Mouse (Mus musculus) adrenal gland, postnatal 25 days (tissue): Measurements from ENCODE around the gene Akap7. TPM values are rescaled to one million over a fixed set of nuclear protein-coding genes. Genes with fewer than 3 reads are reported as not detected.

ENCODE experiments used
- DNase-seq: peaks from one replicate; pipeline ENCODE4 v3.0.0; 2021; ENCODE audit warnings: mixed read lengths
- total RNA-seq: library from RNA; stranded (reverse); gene quantifications from 2 replicates; pipeline ENCODE4 v1.2.3, GENCODE M21; 2021

Gene Akap7
- total RNA-seq, 1 experiment from 2014 or later = 86.2 TPM

DNA sequence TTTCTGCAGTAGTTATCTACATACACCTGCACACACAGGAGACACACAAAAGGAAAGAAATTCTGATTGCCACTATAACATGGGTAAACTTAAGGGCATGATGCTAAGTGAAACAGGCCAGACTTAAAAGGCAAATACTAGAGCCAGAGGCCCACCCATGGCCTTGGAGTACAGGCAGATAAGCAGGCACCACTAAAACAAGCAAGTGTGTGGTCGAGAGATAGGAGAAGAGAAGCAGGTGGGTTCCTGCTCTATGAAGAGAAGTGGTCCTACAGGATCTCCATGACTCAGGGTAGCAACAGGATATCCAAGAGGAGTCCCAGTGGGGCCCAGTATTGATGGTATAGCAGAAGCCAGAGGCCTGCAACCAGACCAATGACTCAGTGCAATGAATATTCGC, 54.2 kb downstream of the Akap7 start:
- no peak for DNase-seq

DNA sequence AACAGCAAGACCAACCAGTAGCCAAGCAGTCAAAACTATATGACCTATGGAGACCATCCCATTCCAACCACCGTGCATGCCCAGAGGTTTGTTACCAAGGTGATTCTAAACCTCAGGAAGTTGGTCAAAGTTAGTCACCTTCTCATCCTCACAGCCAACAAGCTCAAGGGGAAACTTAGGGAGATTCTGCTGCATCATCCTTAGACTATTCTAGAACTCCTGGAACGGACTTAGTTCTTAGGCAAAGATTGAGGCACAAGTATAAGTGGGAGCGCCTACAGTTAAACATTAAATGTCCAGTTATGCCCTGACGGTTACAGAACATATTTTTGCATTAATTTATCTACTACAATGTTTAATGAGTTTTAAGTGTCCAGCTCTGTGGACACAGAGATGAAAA, 54.7 kb downstream of the Akap7 start:
- DNase-seq = no peak

DNA sequence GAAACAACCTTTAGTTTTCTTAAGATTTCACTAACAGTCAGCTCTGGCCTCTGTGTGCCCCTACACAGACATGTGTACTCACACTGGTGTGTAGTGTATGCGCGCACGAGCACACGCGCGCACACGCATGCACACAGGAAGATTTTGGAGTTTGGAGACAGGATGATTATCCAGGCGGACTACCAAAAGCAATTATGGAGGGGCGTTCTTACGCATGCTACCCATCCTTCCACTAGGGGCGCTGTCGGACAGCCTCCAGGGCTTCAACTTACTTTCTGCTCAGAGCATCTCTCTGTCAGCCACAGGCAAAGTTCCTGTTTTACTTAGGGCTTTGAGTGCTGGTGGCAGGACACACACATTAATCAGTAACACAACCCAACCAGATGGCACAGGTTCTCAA, 57.6 kb downstream of the Akap7 start:
- DNase-seq = peak; percentile 58

DNA sequence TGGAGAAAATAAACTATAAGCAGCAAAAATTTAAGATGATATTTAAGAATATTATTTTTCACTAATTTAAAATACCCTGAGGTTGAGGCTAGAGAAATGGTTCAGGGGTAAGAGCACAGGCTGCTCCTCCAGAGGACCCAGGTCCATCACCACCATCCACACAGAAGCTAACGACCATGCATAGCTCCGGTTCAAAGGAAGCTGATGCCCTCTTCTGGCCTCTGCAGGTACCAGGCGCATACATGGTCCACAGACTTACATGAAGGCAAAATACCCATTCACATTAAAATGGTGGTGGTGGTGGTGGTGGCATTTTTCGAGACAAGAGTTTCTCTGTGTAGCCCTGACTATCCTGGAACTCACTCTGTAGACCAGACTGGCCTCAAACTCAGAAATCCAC, 61.5 kb downstream of the Akap7 start:
- DNase-seq = no peak

DNA sequence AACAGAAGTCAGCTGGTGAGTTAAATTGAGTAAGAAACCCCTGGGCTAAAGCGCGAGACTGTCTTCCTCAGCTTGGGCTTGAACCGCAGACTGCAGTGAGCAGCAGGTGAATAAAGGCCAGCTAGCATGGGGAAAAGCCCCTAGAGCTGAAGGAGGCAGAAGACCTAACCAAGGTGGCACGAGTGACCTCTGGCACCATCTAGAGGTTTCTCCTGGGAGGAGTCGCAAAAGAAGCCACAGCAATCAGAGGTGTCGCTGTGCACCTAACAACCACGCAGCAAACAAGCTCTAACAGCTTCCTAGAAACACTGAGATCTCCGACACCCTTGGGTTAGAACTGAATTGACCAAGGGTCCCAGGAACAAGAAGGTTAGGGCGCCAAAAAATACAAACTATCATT, 68.5 kb downstream of the Akap7 start:
- peak; percentile 19 for DNase-seq

DNA sequence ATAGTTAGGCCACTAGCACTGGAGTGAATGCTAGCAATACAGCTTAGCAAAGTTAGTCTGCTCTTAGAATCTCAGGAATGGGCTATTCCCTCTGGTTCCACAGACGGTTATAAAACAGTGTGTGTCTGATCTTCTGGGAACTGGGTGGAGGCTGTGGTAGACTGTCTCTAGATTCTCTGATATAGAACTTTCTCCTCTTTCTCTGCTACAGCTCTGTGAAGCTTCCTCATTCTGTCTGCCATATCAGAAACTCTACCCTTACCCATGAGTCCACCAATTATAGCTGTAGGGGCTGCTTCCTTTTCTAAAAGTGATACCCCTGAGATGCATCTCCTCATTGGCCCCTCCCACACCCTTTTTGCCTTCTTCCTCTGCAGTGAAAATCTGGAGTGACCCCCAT, 73.6 kb downstream of the Akap7 start:
- DNase-seq = no peak

DNA sequence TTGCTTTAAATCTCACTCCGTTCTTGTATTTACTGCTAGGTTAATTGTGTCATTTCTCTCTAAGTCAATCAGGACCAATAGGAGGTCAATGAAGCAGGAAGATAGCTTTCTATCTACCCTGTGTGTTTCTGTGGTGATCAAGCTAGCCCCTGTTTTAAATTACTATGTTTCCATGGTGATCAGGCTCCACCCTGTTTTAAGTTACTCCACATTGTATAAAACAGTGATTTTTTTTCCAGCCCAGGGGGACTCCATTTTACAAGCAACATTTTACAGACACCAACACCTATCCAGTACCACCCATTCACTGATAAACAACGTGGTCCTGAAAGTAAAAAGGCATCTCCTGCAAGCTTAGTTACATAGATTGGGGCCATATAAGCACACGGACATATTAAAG, 75.0 kb downstream of the Akap7 start:
- no peak for DNase-seq

DNA sequence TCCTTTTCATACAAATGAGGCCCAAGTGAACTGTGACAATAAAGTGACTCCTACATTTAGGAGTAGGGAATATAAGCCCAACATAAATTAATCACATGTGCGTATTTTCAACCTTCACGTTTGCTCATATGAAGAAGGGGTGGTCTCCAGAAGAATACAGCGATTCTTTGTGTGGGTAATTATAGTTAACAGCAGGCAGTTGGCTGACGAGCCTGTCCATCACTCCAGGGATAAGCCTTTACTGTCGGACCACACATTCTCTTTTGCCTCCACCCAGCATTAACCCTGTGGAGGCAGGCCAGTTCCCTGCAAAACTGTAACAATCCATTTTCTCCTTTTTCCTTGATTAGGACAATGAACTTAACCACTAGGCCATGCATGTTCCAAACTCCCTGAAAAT, 76.3 kb downstream of the Akap7 start:
- no peak for DNase-seq

DNA sequence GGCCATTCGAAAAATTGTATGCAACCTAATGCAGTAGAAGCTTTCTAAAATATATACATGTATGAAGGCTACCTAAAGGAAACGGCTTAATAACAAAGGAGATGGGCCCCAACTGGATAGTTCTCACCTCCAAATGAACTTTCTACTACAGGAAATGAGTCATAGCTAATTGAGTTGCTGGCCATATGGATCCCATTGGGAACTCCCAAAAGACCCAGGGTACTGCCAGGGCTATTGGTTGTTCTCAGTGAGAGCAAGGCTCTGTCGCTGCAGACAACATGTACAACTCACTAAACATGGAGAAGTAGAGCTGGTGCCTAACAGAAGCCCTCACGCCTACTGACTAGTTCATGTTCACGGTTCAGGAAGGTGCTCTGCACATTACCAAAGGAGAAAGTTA, 83.3 kb downstream of the Akap7 start:
- DNase-seq = no peak

DNA sequence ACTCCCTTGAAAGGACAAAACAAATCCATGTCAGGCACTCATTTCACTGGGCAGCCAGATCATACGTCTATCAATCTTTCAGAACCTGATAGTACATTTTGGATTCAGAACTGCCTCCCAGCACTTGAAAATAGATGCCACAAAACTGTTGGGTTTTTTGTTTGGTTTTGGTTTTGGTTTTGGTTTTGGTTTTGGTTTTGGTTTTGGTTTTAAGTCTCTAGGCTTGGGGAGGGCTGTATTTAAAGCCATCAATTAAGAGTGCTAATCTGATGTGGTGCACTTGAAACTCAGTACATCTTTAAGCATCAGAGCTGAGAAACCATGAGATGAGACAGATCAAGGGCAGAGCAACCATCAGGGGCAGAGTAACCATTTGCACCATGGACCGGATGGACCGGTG, 86.9 kb downstream of the Akap7 start:
- no peak for DNase-seq

DNA sequence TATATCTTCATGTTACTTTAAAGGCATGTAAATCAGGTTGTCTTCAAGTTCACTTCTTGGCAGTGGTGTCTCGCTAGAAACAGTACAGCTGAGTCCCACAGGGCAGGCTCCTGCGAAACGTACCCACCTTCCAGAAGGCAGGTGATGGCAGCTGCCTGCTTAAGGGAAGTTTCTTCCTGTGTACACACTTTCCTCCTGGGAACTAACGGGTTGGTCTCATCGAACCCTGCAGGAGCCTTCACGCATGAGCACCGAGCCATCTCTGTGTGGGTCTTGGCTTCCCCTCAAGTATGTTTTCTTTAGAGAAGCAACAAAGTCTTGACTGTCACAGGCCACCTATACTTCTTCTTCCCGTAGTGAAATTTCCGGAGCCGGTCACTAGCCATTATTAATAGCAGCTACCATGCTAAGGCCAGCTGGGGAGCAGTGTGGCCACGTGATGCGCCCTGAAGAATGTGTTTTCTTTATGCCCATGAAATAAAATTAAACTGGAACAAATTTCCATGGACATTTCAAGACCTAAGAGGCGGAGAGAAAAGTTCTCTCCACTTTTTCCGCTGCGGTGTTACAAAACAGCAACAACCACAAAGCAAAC, 87.7 kb downstream of the Akap7 start:
- no peak for DNase-seq

DNA sequence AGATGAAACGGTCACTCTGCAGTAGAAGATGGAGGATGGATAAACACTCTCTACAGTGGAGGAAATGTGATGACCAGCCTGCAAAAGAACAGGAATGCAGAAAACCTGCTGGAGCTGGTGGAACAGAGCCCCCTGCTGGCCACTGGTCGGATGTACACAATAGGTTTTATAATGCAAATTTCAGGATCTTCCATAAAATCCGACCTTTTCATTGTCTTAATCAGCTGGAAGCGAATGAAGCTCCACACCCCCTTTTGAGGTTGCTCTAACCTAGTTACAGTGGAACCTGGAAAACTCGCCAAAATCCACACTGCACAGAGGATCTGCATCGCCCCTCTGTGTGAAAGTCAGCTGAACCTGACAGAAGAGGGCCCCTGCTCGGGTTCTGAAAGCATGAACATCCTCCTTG, 88.4 kb downstream of the Akap7 start:
- DNase-seq = peak; percentile 74

DNA sequence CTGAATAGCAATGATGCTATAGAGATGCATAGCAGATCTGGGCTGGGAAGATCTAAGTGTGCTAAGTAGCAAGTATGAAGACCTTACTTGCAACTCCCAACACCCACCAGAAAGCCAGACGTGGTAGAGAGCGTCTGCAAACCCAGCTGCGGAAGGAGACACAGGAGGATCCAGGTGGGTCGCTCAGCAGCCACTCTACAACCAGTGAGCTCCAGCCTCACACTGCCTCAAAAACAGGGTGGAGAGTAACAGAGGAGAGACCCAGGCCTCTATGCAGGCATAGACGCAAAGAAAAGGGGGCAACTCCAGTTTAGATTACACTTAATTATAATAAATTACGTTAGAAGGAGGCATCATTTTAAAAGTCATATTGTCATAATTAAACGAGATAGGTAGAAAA, 88.9 kb downstream of the Akap7 start:
- no peak for DNase-seq

DNA sequence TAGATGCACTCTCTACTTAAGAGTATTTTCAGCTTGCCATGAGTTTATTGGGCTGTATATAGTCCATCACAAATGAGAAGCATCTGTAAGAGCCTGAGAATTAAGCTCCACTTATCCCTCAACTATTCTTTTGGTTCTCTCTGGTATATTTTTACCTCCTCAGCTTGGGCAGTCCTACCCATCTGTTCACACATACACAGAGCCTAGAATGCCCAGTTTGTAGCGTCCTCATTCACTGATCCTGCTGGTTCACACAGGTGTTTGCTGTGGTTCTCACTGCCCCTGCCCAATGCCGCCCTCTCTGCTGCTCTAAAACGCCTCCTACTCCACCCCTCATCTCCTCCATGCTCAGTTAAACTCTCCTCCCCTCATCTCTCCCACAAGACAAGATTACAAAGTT, 91.7 kb downstream of the Akap7 start:
- DNase-seq = no peak

DNA sequence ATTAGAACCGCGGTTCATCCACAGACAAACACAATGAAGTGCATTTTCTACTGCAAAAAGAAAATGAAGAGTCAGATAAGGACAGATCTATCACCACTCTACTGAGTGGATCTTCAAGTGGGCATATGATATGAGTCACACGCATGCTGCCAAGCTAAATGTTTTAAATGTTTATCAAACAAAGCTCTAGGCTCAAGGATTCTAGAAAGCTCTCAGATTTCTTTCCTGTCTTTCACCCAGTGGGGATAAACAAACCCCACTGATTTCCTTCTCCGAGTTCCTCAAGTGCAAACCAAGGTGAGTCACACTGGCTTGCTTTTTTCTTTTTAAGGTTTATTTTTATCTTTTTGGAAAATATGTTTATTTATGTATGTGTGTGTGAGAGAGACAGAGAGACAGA, 94.0 kb downstream of the Akap7 start:
- DNase-seq = no peak

DNA sequence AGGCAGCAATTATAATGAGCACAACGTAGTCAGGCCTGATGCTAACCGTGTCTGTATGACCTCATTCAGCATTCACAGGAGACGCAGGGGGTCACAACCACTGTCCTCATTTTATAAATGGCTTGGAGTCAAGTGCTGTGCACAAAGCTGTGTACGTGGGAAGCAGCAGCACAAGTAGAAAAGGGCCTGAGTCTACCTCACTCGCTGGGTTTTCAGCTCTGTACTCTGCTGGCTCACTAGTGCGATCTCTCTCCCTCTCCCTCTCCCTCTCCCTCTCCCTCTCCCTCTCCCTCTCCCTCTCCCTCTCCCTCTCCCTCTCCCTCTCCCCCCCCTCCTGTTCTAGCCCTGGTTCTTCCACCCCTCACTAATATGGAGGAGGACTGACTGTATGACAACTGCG, 99.1 kb downstream of the Akap7 start:
- no peak for DNase-seq

DNA sequence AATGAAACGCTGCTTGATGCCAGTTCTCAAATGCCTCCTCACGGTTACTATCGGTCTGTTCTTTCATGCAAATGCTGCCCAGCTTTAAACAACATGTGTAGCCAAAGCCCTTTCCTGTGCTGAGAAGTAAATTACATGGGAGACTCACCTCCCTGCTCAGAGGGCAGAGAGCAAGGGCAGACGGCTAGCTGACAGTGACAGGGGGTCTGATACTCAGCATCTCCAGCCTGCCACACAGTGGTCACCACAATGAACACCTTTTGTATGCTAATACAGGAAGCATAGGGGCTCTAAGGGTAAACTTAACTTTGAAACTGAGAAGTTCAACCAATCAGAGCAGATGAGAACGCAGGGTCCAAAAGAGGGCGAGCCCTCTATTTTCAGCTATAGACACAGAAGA, 99.8 kb downstream of the Akap7 start:
- DNase-seq = no peak

DNA sequence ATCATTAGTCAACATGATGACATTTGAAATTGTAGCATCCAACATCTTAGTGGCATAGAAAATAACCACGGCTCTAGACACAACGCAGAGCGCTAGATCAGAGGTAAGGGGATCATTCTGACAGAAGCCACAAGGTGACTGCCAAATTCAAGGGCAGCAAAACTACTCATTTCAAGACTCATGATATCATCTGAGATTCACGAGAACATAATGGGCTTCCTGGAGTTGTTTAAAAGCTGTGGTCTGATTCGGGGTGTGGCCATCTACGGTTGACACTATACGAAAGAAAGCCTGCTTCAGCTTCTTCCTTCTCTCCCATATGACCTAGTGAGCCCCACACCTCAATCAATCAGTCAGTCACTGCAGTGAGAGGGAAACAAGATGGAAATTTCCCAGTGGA, 107.0 kb downstream of the Akap7 start:
- DNase-seq = no peak

DNA sequence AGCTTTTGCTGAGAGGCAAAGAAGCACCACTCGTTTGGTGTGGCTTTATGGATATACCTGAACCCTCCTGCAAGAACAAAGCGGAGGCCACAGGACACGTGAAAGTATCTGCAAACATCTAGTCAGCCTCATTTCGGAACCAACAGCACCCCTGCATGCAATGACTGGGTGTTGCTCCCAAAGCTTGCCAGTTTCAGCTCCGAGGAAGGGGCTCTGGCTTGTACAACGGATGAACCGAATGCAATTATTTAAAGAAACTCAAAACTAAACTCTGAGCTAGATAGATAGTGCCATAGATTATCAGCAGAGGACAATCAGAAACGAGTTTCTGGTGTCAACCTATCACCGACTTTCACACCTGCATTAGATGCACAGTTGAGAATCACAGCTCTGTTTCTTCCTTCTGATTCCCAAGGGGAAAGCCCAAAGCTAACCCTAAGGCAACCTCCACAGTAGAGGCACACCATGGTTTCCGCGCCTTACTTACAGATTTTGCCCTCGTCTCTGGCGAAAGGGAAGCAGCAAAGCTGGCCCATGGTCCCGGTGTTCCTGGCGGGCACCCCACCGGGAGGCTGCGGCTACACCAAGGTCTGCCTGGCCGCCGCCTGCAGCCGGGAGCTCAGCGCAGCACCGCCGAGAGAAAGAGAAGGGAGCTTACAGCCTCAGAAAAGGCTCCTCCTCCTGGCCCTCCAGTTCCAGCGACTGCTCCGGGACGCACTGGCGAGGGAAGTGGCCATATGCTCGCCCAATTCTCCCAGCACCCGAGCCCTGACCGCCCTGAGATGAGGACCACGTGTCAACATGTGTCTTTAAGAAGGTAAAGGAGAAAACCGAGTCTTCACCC, 107.9 kb downstream of the Akap7 start:
- peak; percentile 70 for DNase-seq

DNA sequence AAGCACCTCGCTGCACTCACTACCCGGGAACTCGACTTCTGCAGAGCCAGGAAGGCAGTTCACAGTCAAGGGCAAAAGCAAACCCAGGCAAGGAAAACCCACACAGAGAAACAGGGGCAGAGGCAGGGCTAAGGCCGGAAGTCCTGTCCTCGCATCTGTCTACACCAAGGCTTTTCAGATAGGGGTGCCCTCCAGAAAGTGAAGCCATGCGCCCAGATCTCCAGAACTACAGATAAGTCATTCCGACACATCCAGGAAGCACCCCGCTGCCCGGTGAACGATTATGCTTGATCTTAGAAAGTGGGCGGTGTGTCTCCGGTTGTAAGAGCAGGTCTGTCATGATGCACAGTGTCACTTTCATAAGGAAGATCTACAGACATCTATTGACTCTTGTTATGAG, 109.1 kb downstream of the Akap7 start:
- peak; percentile 27 for DNase-seq

DNA sequence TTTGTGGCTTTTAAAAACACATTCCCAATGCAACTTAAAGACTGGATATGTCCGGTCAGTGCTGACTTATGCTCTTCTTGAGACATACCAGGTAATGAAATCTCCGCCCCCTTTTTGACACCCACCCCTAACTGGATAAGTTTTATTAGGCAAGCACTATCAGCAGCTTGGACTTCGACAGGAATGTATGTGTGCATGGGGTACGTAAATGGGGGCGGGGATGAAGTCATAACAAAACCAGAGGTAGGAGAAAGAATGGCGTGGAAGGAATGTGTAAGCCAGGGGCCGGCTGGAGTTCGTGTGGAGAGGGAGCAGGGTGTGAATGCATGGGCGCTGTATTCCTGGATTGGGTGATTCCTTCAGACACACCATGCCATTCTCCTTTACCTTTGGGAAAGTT, 109.6 kb downstream of the Akap7 start:
- no peak for DNase-seq

DNA sequence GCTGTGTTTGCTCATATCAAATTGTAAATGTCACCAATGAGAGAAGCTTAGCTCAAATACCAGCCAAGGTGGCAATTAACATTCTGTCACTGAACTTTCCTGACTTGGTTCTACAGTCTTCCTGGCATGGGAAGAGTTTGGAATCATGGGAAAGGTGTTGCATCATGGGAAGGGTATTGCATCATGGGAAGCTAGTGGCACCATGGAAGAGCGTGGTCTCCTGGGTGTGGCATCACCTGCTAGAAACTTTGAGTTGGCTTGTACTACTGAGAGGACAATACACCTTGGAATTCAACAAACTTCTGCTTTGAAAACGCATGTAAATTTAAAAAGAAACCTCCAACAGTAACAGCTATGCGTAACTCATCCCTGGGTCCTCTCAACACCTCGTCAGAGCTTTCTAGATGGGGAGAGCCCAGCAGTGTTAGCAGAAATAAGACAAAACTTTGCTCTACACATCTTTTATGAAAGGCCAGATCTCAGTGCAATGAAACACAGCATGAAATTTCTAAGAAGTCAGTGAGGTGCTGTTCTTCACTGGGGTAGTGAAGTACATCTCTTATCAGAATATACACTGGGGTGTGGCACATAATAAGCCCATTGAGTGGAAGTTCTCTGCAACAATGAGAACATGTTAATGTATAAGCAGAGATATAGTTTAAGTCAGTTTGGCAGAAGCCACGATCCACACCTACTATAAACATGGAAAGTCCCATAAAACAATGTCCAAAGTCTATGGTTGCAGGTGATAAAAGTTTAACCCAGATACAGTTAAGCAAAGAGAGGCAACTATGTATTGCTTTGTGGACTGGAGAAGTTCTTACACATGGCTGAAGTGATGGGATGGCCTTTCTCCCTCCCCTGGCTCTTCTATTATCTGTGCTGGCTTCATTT, 115.2 kb downstream of the Akap7 start:
- no peak for DNase-seq

DNA sequence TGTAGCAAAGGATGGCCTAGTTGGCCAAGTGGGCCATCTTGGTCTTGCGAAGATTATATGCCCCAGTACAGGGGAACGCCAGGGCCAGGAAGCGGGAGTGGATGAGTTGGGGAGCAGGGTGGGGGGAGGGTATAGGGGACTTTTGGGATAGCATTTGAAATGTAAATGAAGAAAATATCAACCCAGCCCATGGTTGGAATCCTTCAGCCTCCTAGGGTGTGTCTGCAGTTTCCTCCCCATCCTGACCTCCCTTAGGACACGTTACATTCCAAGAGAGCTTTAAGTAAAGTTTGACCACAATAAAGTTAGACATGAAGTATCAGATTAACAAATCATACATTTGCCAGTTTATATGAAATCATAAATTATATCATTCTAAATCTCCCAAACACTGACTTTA, 116.5 kb downstream of the Akap7 start:
- DNase-seq = no peak
